Mouse (Mus musculus): ENCODE data around the gene Pla2g2d.

DNA sequence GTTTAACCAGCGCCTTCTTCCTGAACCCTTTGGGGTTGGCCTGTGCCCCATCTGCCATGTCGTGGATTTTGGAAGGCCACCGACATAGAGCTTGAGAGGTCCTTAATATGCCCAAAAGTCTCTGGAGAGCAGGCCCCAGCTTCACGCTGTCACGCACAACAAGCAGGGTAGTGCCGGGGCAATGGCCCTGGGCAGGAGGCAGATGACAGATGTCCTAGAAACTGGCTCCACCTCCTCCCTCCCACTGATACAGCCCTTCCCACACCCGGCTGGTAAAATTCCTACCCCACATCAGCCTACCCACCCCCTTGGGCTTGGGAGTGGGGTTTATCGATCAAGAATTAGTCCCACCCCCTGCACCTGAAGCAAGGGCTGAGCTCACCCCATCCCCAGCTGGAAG lies 18.1 kb upstream of the Pla2g2d start, which contains the start of gene Pla2g2f:
- TF ChIP-seq CTCF (IDR thresholded peaks at IDR 0.05; ENCODE audit: control insufficient read depth, insufficient read depth, low read length) (no peak), POLR2A (IDR thresholded peaks at IDR 0.05; ENCODE audit: borderline replicate concordance, control insufficient read depth, low read depth, low read length) (no peak)

All from bone marrow, adult 2 months (tissue).